Mouse (Mus musculus) stomach, embryonic 16.5 days (tissue): ENCODE results near the gene Ergic3. TPM values are rescaled to one million over a fixed set of nuclear protein-coding genes. Genes with fewer than 3 reads are reported as not detected.

ENCODE experiments used
- ATAC-seq: fragments of 200-750 bp; cut with Nextera tagmentation; 2 replicates; pipeline ENCODE4 v1.8.0; 2017; ENCODE audit warnings: moderate number of reproducible peaks, moderate TSS enrichment; ENCODE audit not compliant: insufficient read depth, low FRiP score
- H3K27ac ChIP-seq: fragments of 300-500 bp; sonication (generic); 2 replicates; pipeline ENCODE4 v1.5.1; 2014; ENCODE audit warnings: low read length
- H3K27me3 ChIP-seq: fragments of 300-500 bp; sonication (generic); 2 replicates; pipeline ENCODE4 v1.6.1; 2014; ENCODE audit warnings: low read length, control low read depth, mixed read lengths; ENCODE audit not compliant: control insufficient read depth, insufficient read depth
- H3K36me3 ChIP-seq: fragments of 300-500 bp; sonication (generic); 2 replicates; pipeline ENCODE4 v1.6.1; 2014; ENCODE audit warnings: low read length; ENCODE audit not compliant: control insufficient read depth, insufficient read depth
- H3K4me1 ChIP-seq: fragments of 300-500 bp; sonication (generic); 2 replicates; pipeline ENCODE4 v1.6.1; 2014; ENCODE audit warnings: low read length, control low read depth, mixed read lengths; ENCODE audit not compliant: control insufficient read depth, insufficient read depth
- H3K4me2 ChIP-seq: fragments of 300-500 bp; sonication (generic); 2 replicates; pipeline ENCODE4 v1.6.1; 2014; ENCODE audit warnings: low read depth, low read length, mixed read lengths
- H3K4me3 ChIP-seq: fragments of 300-500 bp; sonication (generic); replicated peaks from 2 replicates; pipeline ENCODE4 v1.5.1; 2014; ENCODE audit warnings: mild to moderate bottlenecking, low read length
- H3K9ac ChIP-seq: fragments of 300-500 bp; sonication (generic); 2 replicates; pipeline ENCODE4 v1.6.1; 2014; ENCODE audit warnings: low read length
- H3K9me3 ChIP-seq: fragments of 300-500 bp; sonication (generic); replicated peaks from 2 replicates; pipeline ENCODE4 v1.6.1; 2016; ENCODE audit warnings: low read length, control low read depth; ENCODE audit not compliant: control insufficient read depth
- WGBS: fragments of 180-500 bp; shearing (Covaris S2); extraction: QIAGEN DNeasy Blood & Tissue Kit; methylation state at CpG from one replicate; pipeline ENCODE4 v1.1.7; 2014; 5-methylcytosine and 5-hydroxymethylcytosine counted together
- polyA plus RNA-seq: library from polyadenylated mRNA; unstranded; fragments of >200 nt; fragmentation: Nextera tagmentation; extraction: Ambion mirVana; gene quantifications from 2 replicates; pipeline ENCODE4 v1.2.1, GENCODE M21; 2015

Gene Ergic3
- polyA plus RNA-seq, result 209 and 240 TPM in 2 replicates

DNA sequence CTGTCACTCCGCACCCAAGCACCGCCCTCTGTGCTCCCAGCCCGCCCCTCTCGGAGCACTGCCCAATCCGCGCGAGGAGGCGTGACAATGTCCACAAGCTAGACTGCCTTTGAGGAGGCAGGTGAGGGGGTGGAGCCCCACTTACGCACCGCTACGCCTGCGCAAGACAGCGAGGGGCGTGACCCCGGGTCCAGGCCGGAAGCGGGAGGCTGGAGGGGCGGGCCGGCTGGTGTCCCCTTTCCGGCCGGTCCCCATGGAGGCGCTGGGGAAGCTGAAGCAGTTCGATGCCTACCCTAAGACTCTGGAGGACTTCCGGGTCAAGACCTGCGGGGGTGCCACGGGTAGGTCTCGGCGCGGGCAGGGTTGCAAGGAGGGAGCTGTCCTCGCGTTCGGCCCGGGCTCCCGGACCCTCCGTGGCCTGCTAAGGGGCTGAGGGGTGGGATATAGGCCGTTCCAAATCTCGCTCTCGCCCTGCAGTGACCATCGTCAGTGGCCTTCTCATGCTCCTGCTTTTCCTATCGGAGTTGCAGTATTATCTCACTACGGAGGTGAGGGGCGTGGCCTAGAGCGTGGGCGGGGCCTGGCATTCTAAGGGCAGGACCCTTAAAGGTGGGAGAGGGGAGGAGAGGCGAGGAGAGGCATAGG is at the start of gene Ergic3, which contains the start of gene 6430550D23Rik:
Ergic3 (plus strand) TSS at position 158 of the 645 bp plus-strand sequence.
6430550D23Rik (minus strand) TSS at position 90 of the 645 bp plus-strand sequence.
- H3K9ac ChIP-seq, result peak within 1 kb of the TSS; percentile 87
- H3K4me1 ChIP-seq, result 0 out of 2 replicates have a peak, but pooled peaks cover 4% of the 10 kb centered on the region
- H3K9me3 ChIP-seq, result no peaks in the 10 kb centered on the region
- peak within 1 kb of the TSS; percentile 83 for H3K4me3 ChIP-seq
- H3K27me3 ChIP-seq, result no peaks in the 10 kb centered on the region
- peak within 1 kb of the TSS; percentile 75 for H3K27ac ChIP-seq
- WGBS, result under 1% methylated on average over 45 of the region's 45 CpGs
- peak; percentile 100 for ATAC-seq
- peak within 1 kb of the TSS; percentile 78 for H3K4me2 ChIP-seq
- H3K36me3 ChIP-seq, result peaks cover 12% of the 10 kb centered on the region; the same call in 1 of the 2 replicates

DNA sequence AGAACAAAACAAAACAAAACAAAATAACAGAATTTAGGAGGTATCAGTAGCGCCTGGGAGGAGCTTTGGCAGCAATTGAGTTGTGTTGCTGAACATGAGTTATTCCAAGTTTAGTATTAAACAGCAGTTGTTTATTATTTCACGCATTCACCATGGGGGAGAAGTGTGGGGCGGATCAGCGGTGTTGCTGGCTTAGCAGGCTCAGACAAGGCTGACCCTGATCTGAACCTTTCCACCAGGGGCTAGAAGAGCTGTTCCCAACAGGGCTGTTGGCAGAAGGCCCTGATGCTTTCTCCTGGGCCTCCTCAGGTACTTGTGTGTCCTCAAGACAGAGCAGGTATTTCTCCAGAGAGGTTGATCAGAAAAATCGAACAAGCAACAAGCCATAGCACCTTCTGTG is 47.9 kb upstream of the Ergic3 start:
- no peak for ATAC-seq

DNA sequence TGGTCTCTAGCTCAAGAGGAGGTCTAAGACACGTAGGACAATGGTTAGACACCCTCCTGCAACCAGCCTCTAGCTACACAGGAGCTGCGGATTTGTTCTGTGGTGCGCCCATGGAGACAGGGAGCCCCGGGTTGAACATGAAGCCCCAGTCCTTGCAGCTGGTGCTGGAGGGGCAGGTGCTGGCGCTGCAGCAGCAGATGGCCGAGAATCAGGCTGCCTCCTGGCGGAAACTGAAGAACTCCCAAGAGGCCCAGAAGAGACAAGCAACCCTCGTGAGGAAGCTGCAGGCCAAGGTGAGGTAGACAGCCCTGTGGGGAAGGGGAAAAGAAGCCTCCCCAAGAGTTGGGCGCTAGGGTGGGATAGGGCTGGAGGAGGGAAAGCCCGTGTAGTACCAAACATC is 46.0 kb upstream of the Ergic3 start:
- no peak overlapping the region for H3K27ac ChIP-seq
- peaks cover 6% of the 10 kb centered on the region; the same call in 1 of the 2 replicates for H3K4me1 ChIP-seq
- H3K36me3 ChIP-seq, result peaks cover 16% of the 10 kb centered on the region
- no peak overlapping the region for H3K4me2 ChIP-seq
- H3K4me3 ChIP-seq, result no peak overlapping the region
- no peak overlapping the region for H3K9ac ChIP-seq
- no peak for ATAC-seq
- no peaks in the 10 kb centered on the region for H3K27me3 ChIP-seq
- 79% methylated on average over 10 of the region's 10 CpGs for WGBS
- H3K9me3 ChIP-seq, result no peaks in the 10 kb centered on the region

More for the DNA sequence above, 47.9 kb upstream of the Ergic3 start:
- 70% methylated on average over 5 of the region's 5 CpGs for WGBS
- H3K4me1 ChIP-seq, result peaks cover 6% of the 10 kb centered on the region; the same call in 1 of the 2 replicates
- H3K27ac ChIP-seq, result no peak overlapping the region
- H3K4me3 ChIP-seq, result no peak overlapping the region
- H3K4me2 ChIP-seq, result no peak overlapping the region
- no peaks in the 10 kb centered on the region for H3K9me3 ChIP-seq
- H3K27me3 ChIP-seq, result no peaks in the 10 kb centered on the region
- H3K9ac ChIP-seq, result no peak overlapping the region
- peaks cover 5% of the 10 kb centered on the region; the same call in 1 of the 2 replicates for H3K36me3 ChIP-seq

DNA sequence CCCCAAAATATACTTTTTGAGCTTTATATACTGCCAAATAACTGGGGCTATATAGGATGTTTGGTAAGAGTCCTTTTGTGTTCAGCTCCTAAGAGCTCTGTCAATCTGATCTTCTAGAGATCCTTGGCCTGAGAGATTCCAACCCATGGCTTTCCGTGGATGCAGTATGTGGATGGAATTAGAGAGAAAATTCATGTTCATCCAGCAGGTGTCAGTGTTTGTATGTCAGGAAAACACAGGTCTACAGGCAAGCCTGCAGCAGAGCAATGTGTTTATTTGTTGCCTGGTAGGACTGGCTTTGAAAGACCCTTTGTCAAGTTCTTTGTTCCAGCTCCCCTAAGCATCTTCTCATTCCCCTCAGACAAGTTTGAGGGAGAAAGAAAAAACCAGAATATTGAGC is 44.9 kb upstream of the Ergic3 start:
- H3K36me3 ChIP-seq, result peaks cover 16% of the 10 kb centered on the region
- H3K9ac ChIP-seq, result no peak overlapping the region
- H3K27me3 ChIP-seq, result no peaks in the 10 kb centered on the region
- 0 out of 2 replicates have a peak, but pooled peaks cover 3% of the 10 kb centered on the region for H3K4me1 ChIP-seq
- no peak overlapping the region for H3K4me2 ChIP-seq
- H3K9me3 ChIP-seq, result no peaks in the 10 kb centered on the region
- ATAC-seq, result no peak
- WGBS, result 21% methylated on average over 1 of the region's 1 CpGs
- no peak overlapping the region for H3K27ac ChIP-seq
- H3K4me3 ChIP-seq, result no peak overlapping the region

DNA sequence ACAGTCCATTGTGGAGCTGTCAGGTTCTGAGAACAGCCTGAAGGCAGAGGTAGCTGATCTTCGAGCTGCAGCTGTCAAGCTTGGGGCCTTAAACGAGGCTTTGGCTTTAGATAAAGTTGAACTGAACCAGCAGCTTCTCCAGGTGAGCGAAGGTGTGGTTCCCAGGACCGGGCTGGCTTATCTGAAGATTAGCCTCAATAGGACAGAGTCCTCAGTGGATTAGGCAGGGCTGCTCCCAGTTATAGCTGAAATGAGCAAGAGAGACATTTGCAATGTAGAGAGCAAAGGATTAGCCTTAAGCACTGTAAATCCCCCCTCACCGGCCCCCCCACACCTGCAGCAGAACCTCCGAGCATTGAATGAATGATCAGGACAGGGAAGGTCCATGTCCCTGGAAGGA is 34.5 kb upstream of the Ergic3 start:
- Histone ChIP-seq H3K27me3 (no peaks in the 10 kb centered on the region), H3K4me2 (no peak overlapping the region), H3K9ac (no peak overlapping the region), H3K4me3 (no peak overlapping the region), H3K9me3 (no peaks in the 10 kb centered on the region), H3K27ac (no peak overlapping the region), H3K36me3 (peaks cover 25% of the 10 kb centered on the region), H3K4me1 (no peaks in the 10 kb centered on the region)
- 75% methylated on average over 6 of the region's 6 CpGs for WGBS
- no peak for ATAC-seq

DNA sequence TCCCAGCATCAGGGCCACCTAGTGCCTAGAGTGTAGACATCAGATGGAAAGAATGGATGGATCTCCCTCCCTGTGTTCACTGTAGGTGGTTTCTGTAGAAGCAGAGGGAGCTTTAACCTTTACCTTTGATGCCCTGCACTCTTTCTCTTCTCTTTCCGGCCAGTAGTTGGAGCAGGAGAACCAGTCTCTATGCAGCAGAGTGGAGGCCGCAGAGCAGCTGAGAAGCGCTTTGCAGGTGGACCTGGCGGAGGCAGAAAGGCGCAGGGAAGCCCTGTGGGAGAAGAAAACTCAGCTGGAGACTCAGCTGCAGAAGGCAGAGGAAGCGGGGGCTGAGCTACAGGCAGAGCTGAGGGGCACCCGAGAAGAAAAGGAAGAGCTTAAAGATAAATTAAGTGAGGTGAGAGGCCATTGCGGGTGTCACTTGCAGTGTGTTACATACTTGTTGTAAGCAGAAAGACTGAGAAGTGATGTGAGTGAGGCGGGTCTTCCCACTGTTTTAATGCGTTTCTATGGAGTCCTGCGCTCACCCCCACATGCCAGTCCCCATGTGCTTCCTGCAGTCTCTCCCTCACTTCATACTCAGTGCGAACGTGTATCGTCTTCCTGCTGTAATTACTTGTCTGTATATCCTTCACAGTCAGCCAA is 33.6 kb upstream of the Ergic3 start:
- H3K4me3 ChIP-seq, result no peak overlapping the region
- H3K27ac ChIP-seq, result no peak overlapping the region
- H3K27me3 ChIP-seq, result no peaks in the 10 kb centered on the region
- WGBS, result 77% methylated on average over 14 of the region's 14 CpGs
- H3K9me3 ChIP-seq, result no peaks in the 10 kb centered on the region
- H3K36me3 ChIP-seq, result peaks cover 25% of the 10 kb centered on the region
- no peak overlapping the region for H3K4me2 ChIP-seq
- no peak overlapping the region for H3K9ac ChIP-seq
- H3K4me1 ChIP-seq, result no peaks in the 10 kb centered on the region
- no peak for ATAC-seq

DNA sequence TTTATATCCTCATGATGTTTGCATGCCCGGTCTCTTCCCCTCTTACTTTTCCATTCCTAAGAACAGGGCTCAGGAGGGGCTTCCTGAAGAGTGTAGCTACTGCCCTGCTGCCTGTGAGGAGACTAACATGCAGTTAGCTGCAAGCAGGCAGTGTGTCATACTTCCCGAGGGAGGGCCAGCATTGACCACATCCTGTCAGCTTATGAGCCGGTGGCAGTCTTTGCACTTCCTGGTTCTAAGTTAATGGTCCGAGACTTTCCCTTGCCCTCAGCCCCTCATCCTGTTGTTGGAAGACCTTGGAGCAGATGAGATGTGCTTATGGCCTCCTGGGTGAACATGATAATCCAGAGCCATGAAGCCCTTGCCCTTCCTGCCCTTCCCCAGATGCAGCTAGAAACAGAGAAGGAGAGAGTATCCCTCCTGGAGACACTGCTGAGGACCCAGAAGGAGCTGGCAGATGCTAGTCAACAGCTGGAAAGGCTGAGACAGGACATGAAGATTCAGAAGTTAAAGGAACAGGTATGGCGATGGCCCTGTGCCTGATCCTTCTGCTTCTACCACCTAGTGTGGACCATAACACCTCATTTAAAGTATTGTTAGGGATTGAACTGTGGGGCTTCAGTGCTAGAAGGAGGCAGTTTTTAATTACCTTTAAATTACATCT is 28.4 kb upstream of the Ergic3 start:
- Histone ChIP-seq H3K27ac (no peak overlapping the region; the same call in 1 of the 2 replicates), H3K27me3 (no peaks in the 10 kb centered on the region), H3K4me2 (no peak overlapping the region), H3K4me1 (no peaks in the 10 kb centered on the region), H3K36me3 (peaks cover 27% of the 10 kb centered on the region), H3K9ac (no peak overlapping the region), H3K4me3 (no peak overlapping the region), H3K9me3 (no peaks in the 10 kb centered on the region)
- no peak for ATAC-seq
- 72% methylated on average over 5 of the region's 5 CpGs for WGBS

DNA sequence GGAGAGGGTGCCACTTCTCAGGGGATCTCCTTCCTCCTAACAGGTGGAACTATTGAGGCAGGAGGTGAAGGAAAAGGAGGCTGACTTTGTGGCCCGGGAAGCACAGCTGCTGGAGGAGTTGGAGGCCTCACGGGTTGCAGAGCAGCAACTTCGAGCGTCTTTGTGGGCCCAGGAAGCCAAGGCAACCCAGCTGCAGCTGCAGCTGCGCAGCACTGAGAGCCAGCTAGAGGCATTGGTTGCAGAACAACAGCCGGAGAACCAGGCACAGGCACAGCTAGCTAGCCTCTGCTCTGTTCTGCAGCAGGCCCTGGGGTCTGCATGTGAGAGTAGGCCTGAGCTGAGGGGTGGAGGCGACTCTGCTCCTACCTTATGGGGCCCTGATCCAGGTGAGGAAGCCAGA is 22.1 kb upstream of the Ergic3 start:
- no peaks in the 10 kb centered on the region for H3K9me3 ChIP-seq
- H3K36me3 ChIP-seq, result peaks cover 41% of the 10 kb centered on the region
- no peak overlapping the region for H3K9ac ChIP-seq
- 91% methylated on average over 7 of the region's 7 CpGs for WGBS
- no peaks in the 10 kb centered on the region for H3K4me1 ChIP-seq
- no peak for ATAC-seq
- no peaks in the 10 kb centered on the region for H3K27me3 ChIP-seq
- H3K4me3 ChIP-seq, result no peak overlapping the region
- H3K27ac ChIP-seq, result no peak overlapping the region
- H3K4me2 ChIP-seq, result no peak overlapping the region

DNA sequence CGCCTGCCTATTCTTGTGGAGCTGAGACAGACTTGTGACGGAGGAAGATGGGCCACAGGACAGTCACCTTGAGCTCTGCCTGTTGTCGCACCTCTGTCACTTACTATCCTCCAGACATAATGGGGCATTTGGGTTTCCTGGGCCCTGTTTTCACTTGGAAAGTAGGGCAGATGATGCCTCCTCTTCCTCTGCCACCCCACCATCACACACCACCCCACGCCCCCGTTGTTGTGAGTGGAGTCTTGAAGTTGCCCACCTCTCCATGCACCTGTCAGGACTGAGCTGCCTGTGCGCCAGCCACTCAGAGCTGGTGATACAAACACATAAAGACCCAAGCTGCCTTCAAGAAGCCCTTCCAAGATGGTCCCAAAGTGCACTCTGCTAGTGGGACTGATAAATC is 20.7 kb upstream of the Ergic3 start:
- no peaks in the 10 kb centered on the region for H3K4me1 ChIP-seq
- H3K9me3 ChIP-seq, result no peaks in the 10 kb centered on the region
- WGBS, result 98% methylated on average over 6 of the region's 6 CpGs
- H3K36me3 ChIP-seq, result peaks cover 30% of the 10 kb centered on the region
- H3K4me2 ChIP-seq, result no peak overlapping the region
- no peak overlapping the region for H3K27ac ChIP-seq
- no peak overlapping the region for H3K9ac ChIP-seq
- no peak for ATAC-seq
- no peaks in the 10 kb centered on the region for H3K27me3 ChIP-seq
- no peak overlapping the region for H3K4me3 ChIP-seq
